Mouse (Mus musculus) cerebellum, adult 2 months (tissue): ENCODE measurements around the gene Rbms1.

Source experiments
- CTCF ChIP-seq: fragments of 200-500 bp; IDR thresholded peaks from 2 replicates; pipeline ENCODE4 v1.5.1; 2011; ENCODE audit warnings: low read depth, mild to moderate bottlenecking, control low read depth, low read length, moderate library complexity, borderline replicate concordance; ENCODE audit not compliant: insufficient read depth
- POLR2A ChIP-seq: fragments of 200-500 bp; IDR thresholded peaks from 2 replicates; pipeline ENCODE4 v1.6.1; 2011; ENCODE audit warnings: low read length, control low read depth, borderline replicate concordance; ENCODE audit not compliant: insufficient read depth

- TF ChIP-seq CTCF (no peak), POLR2A (no peak)
Observed at GRCm38 (mm10) chr2:60711098-60711880, 251.7 kb downstream of the Rbms1 start.
